Mouse (Mus musculus): ENCODE measurements around the gene Olfr221. TPM values are rescaled to one million over a fixed set of nuclear protein-coding genes. Genes with fewer than 3 reads are reported as not detected.

The Olfr221 gene
- polyA plus RNA-seq (2012; rRNA removed) = not detected in 2 replicates

GRCm38 (mm10) chr14:52042359-52042758 lies at the start of gene Olfr221:
TSS of gene Olfr221 (minus strand) at chr14:52042459.

GRCm38 (mm10) chr14:52020486-52021137 lies 21.6 kb downstream of the Olfr221 start, which contains the start of gene Zfp219:
TSS of gene Zfp219 (minus strand) at chr14:52020733.

GRCm38 (mm10) chr14:52015445-52016100 lies 26.7 kb downstream of the Olfr221 start, which contains the start of gene Tmem253:
TSS of gene Tmem253 (plus strand) at chr14:52015658.

GRCm38 (mm10) chr14:51984247-51985231 lies 57.7 kb downstream of the Olfr221 start, which contains the start of gene Arhgef40:
TSS of gene Arhgef40 (plus strand) at chr14:51984719.

Other genes starting within 250 kb of the Olfr221 start
- gene AY358078, start 242.4 kb downstream of the Olfr221 start, polyA plus RNA-seq (2012; rRNA removed) = not detected in 2 replicates
- gene Ear6, start 188.8 kb downstream of the Olfr221 start, polyA plus RNA-seq (2012; rRNA removed) = 1.4 and 2.7 TPM in 2 replicates
- 40.3 and 57.0 TPM in 2 replicates for gene Mettl17, start 157.6 kb downstream of the Olfr221 start, polyA plus RNA-seq (2012; rRNA removed)
- 3.3 and 3.7 TPM in 2 replicates for gene Slc39a2, start 149.6 kb downstream of the Olfr221 start, polyA plus RNA-seq (2012; rRNA removed)
- 10.3 and 13.9 TPM in 2 replicates for gene Ndrg2, start 128.3 kb downstream of the Olfr221 start, polyA plus RNA-seq (2012; rRNA removed)
- not detected in 2 replicates for gene Tppp2, start 124.0 kb downstream of the Olfr221 start, polyA plus RNA-seq (2012; rRNA removed)
- gene Rnase13, start 119.7 kb downstream of the Olfr221 start, polyA plus RNA-seq (2012; rRNA removed) = not detected in 2 replicates
- 94.3 and 142 TPM in 2 replicates for gene Arhgef40, start 57.7 kb downstream of the Olfr221 start, polyA plus RNA-seq (2012; rRNA removed)
- 1.6 and 1.7 TPM in 2 replicates for gene Tmem253, start 26.8 kb downstream of the Olfr221 start, polyA plus RNA-seq (2012; rRNA removed)
- 172 and 232 TPM in 2 replicates for gene Zfp219, start 21.7 kb downstream of the Olfr221 start, polyA plus RNA-seq (2012; rRNA removed)
- 691 and 1,274 TPM in 2 replicates for gene Hnrnpc, start 61.6 kb upstream of the Olfr221 start, polyA plus RNA-seq (2012; rRNA removed)
- gene Rpgrip1, start 68.2 kb upstream of the Olfr221 start, polyA plus RNA-seq (2012; rRNA removed) = 0.92 and 2.0 TPM in 2 replicates
- 88.7 and 139 TPM in 2 replicates for gene Supt16, start 155.0 kb upstream of the Olfr221 start, polyA plus RNA-seq (2012; rRNA removed)
- 74.1 and 82.3 TPM in 2 replicates for gene Chd8, start 215.3 kb upstream of the Olfr221 start, polyA plus RNA-seq (2012; rRNA removed)
- gene Tox4, start 236.7 kb upstream of the Olfr221 start, polyA plus RNA-seq (2012; rRNA removed) = 28.4 and 39.3 TPM in 2 replicates
- gene Rab2b, start 237.1 kb upstream of the Olfr221 start, polyA plus RNA-seq (2012; rRNA removed) = 30.9 and 33.6 TPM in 2 replicates

Data from central nervous system, embryonic 11.5 days (tissue).